Mouse (Mus musculus): ENCODE measurements at regions not wholly inside any gene's neighbourhood (a gene's known extent, or its start where the extent isn't known, plus 50 kb on each side); places are given as distances from the start of the nearest gene placed in this dataset.

- DNase-seq (ENCODE audit: low spot score in 2 of 2): no peak
These were observed 59.3 kb upstream of the Ado start for GRCm38 (mm10) chr10:67608033-67608432.

- DNase-seq (ENCODE audit: low spot score in 2 of 2): no peak
These were observed 58.7 kb upstream of the Ado start for GRCm38 (mm10) chr10:67607297-67608032.

- no peak for DNase-seq (ENCODE audit: low spot score in 2 of 2)
These were observed 58.0 kb upstream of the Ado start for GRCm38 (mm10) chr10:67606739-67607138.

GRCm38 (mm10) chr10:67599390-67599789 lies 50.6 kb upstream of the Ado start:
- no peak for DNase-seq (ENCODE audit: low spot score in 2 of 2)

GRCm38 (mm10) chr10:67598590-67599047 lies 49.9 kb upstream of the Ado start:
- DNase-seq (ENCODE audit: low spot score in 2 of 2): no peak
